Mouse (Mus musculus) embryonic fibroblast, embryonic 13.5 days (primary cell): Measurements from ENCODE around the gene Fyco1.

ENCODE experiments used
- CTCF ChIP-seq: IDR thresholded peaks from 2 replicates; pipeline ENCODE4 v1.5.1; 2011; ENCODE audit warnings: mild to moderate bottlenecking, control low read depth, low read length, moderate library complexity, borderline replicate concordance; ENCODE audit not compliant: insufficient read depth
- POLR2A ChIP-seq: IDR thresholded peaks from 2 replicates; pipeline ENCODE4 v1.6.1; 2011; ENCODE audit warnings: low read depth, mild to moderate bottlenecking, control low read depth, low read length, moderate library complexity

DNA sequence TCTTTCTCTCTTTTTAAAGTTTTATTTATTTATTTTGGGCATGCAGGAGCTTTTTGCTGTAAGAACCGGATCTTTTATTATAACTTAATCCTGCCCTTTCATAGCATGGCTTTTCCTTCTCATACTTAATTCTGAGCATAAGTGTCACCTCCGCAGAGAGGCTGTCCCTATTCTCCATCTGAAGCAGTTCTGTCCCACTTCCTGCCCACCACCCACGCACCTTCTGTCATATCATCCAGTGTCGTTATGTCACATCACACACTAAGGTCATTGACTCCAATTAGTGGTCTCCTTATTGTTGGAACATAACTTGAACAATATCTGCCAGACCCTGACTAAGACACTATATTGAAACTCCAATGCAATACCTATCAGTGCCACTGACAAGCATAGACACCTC lies 93.1 kb downstream of the Fyco1 start:
- TF ChIP-seq POLR2A (no peak), CTCF (no peak)
